Mouse (Mus musculus): ENCODE results near the gene Cdh18.
"Not testable (repeated sequence)": the region's sequence is repeated elsewhere in the genome, so short reads cannot be mapped to it uniquely, and the experiment has no call there.

Cdh18 gene

DNA sequence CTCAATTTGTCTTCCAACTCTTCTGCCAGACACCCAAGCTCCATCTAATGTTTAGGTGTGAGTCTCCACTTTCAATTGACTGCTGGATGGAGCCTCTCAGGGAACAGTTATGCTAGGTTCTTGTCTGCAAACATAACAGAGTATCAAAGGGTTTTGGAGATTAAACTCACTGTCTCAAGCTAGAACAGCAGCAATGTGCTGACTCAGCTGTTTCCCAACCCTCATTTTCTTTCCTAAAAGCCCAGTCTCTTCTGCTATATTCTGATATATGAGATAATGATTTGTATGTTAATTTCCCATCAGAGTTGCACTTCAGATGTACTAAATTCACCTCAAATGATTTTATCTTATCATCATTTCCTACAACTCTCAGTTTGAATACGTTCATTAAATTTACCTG lies 398.4 kb downstream of the Cdh18 start:
- DNase-seq (ENCODE audit: low read depth, low spot score), result no peak

DNA sequence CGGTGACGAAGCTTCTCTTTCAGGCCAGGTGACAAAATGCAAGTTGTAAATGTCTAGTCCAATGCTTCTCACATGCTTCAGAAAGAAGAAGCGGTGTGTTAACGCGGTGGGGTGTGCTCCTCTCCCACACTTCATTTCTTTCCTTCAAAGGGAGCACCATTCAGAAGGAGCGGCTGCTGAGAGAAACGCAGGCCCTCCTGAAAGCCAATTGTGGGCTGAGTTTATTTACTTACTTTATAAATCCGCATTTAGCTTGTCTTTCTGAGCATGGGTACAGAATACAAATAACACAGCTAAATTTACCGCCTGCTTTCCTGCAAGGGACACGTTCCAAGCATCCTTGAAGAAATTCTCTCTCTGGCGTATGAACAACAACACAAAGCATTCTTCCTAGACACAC lies 420.6 kb downstream of the Cdh18 start:
- no peak for DNase-seq (ENCODE audit: low read depth, low spot score)

DNA sequence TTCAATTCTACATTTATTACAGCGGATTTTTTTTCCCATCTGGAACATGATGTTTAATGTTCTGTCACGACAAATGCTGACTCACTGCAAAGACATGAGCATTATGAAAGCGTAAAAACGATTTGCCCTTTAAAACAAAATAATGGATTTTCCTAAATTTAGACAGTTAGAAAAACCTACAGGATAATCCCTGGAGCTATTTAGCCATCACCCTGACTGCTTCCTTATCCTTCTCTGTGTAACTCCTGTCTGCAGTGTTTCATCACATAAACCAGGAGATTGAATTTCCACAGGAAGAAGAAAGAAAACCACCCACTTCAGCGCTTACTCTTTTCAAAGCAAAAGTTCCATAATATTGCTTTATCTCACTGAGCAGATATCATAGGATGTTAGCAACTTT lies 431.3 kb downstream of the Cdh18 start:
- no peak for DNase-seq (ENCODE audit: low read depth, low spot score)

DNA sequence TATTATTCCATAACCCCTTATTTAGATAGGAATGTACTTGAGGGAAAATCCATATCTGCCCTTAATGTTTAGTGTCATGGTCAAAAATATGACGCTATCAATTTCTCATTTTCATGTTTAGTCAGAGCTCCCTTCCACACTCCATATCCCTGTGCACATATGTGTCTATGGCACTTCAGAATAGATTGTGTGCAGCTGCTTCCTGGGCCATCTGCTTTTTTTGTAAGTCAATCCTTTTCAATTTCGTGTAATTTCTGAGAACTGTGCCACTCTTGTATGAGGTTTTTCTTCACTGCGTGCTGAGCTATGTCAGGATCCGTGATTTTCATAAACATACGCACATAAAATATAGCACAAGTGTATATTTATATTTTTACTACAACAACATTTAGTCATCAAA lies 435.8 kb downstream of the Cdh18 start:
- no peak for DNase-seq (ENCODE audit: low read depth, low spot score)

DNA sequence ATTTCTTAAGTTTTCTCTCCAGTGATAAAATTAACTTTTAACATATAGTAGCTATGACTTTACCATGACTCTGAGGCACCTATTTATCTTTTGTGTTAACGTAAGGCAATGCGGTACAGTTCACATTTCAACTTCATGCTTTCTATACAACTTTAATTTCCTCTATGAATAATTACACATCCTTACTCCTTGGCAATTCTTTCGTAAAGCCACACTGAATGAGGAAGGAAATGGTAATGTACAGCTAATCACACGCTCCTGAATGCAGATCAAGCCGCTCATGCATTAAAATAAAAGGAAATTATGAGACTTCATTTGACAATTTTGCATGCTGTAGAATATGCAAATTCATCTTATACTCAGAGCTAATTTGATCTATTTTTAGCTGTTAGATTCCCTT lies 467.9 kb downstream of the Cdh18 start:
- no peak for DNase-seq (ENCODE audit: low read depth, low spot score)

DNA sequence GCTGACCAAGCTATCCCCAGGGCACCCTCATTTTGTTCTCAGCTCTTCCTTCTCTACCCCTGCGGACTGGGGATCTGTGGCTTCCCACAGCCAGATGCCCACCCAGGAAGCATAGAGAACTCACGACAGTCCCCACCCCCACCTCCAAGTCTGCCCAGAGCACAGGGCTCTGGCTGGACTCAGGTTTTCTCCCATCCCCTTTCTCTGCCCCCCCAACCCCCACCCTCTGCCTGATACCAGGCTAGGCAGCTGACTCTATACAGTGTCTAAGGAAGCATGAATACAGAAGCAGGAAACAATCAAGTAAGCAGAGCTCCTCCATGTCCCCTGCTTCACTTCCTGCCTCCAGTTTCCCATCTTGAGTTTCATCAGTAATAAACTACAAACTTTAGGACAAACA lies 472.3 kb downstream of the Cdh18 start:
- no peak for DNase-seq (ENCODE audit: low read depth, low spot score)

DNA sequence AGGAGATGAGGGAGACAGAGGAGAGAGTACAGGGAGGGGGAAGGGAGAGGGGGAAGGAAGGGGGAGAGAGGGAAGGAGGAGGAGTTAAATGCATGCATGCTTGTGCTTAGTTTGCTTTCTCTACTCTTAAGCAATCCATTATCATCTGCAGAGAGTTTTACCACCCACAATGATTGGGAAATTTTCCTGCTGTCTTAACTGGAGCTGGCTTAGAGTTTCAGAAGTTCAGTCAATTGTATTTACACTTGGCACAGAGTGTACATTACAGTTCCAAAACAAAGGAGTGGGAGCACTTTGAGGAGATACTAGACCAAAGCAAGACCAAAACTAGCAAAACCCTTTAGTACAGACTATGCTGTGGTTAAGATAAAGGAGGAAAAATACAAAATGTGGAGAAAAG lies 473.8 kb downstream of the Cdh18 start:
- no peak for DNase-seq (ENCODE audit: low read depth, low spot score)

DNA sequence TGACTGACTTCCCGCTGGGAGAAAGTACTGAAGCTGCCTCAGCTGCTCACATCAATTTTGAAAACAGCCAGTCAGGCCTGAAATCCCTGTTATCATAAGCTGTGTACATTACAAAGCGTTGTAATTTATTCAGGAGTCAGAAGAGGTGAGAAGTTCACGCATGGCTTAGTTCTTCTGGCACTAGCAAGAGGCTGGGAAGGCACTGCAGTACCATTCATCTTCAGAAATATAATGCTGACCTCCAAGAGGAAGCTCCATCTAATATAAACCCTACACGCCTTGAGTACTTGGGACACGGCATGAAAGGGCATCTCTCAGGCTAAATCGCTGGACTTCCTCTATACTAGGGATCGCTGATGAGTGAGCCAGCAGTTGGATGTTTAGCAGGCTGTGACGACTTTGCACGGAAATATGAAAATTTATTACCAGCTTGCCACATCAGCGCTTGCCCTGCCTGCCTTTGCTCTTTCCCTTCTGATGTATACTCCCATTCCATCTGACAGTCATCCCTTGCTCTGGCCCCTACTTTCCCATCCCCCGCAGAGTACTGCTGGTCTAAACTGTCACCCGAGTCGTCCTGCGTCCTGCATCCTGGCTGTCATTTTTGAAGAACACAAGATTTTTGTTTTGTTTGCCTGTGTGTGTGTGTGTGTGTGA lies 486.9 kb downstream of the Cdh18 start:
- no peak for DNase-seq (ENCODE audit: low read depth, low spot score)

DNA sequence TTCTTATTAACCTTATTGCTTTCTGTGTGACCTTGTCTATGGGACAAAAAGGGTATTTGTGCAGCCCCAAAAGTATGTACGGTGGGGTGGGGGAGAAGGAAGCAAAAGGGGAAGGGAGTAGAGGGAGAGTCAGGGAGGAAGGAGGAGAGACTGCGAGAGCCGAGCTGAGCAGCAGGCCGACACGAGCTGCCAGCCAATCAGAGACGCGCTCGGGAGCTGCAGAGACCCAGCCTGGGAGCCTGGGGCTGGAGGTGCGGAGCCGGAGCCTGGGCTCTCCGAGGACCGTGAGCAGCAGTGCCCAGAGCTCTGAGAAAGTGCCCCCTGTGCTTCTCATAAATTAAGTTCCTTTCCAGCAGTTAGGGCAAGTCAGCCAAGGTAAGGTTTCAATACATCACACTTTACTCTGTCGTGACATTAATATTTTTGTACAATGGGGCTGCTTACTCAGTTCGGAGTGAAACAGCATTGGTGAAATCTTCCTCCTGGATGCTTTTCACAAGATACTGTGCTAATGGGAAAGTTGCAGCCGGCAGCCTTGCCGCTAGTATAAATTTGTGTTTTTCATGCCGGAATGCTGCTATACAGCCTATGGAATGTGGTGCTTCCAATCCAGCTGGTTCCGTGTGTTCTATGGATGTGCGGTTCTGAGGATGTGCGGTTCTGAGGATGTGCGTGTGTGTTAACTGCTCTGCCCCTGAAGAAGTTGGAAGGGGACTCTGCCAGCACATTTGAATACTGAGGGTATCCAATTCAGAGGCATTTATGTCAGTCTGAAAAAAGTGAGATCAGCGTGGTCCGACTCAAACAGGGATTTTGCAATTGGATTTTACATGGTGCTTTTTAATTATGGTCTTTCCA lies 487.6 kb downstream of the Cdh18 start:
- DNase-seq (ENCODE audit: low read depth, low spot score), result peak; percentile 49

DNA sequence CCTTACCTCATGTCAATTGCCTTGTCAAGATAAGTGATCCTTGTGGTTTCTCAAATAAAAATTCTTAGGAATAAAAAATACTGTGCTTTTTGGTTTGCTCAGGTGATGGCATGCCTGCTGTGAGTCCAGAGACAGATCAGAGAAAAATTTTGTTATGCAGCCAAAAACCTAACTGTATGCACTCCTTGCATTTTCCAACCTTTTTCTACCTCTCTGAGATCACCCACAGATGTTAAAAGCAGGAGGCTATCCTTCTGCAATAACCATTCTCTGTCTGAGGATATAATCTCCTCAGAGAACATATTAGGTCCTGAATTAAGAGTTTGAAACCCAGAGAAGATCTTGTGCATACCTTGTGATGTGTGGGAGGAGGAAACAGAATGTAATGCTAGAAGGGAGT lies 488.7 kb downstream of the Cdh18 start:
- no peak for DNase-seq (ENCODE audit: low read depth, low spot score)

DNA sequence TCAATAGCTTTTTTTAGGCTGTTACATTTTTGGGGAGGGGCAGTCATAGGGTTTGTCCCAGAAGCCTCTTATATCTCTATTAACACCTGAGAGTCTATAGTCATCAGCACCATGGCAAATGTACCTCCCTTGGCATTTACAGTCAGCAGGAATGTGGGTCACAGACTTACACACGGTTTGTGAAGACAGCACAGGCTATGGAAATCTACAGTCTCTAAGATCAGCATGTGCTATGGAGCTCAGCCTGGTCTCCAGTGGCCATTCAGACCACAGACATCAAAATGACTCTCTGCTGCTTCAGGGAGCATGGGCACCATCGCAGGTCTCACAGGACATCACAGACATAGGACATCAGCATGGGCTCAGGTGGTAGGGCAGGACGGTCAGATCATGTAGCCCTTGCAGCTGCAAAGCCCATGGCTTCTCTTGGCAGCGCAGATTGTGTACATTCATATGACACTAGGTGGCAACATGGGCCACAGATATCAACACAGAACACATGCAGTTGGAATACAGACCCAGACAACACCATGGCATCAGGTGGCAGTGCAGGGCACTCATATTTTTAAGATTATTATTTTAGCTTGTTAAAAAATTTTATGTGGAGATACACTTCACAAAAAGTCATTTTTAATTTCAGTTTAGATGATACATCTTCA lies 497.4 kb downstream of the Cdh18 start:
- DNase-seq (ENCODE audit: low read depth, low spot score), result no peak

DNA sequence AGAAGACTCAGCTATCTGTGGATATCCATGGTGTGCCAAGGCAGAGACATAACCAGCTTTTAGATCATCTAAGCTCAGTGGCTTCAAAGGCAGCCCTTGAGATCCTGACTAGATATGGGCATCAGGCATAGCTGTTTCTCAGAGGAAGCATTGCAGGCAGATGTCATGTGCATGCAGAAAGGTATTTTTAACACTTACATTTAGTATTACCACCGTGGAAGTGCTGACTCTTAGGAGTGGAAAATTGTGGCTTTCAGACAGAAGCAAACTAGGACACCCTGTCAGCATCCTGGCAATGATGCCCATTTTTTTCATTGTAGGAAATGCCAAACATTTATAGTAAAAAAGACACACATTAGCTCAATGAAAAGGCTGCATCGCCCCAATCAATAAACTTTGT lies 503.2 kb downstream of the Cdh18 start:
- no peak for DNase-seq (ENCODE audit: low read depth, low spot score)

DNA sequence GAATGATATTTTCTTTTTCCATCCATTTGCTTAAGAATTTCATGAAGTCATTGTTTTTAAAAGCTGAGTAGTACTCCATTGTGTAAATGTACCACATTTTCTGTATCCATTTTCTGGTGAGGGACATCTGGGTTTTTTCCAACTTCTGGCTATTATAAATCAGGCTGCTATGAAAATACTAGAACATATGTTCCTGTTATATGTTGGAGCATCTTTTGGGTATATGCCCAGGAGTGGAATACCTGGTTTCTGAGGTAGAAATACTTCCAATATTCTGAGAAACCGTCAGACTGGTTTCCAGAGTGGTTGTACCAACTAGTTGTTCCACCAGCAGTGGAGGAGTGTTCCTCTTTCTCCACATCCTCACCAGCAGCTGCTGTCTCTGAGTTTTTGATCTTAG lies 536.5 kb downstream of the Cdh18 start:
- not testable (repeated sequence) for DNase-seq (ENCODE audit: low read depth, low spot score)

DNA sequence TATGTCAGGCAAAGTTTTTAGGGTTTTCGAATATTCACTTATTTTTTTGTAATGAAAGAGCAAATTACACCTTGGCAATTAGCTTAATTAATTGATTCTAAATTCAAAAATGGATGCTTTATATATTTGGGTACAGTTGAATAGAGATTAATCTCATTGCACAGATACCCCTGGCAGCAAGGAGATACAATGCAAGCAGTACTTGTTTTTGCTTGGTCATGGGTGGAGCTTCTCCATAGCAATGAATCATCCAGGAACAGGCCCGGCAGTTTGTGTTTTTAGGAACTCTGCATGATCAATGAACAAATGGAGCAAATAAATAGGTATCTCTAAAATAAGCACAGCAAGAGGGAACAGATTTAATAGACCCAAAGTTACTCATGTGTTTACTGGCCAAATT lies 538.7 kb downstream of the Cdh18 start:
- no peak for DNase-seq (ENCODE audit: low read depth, low spot score)

DNA sequence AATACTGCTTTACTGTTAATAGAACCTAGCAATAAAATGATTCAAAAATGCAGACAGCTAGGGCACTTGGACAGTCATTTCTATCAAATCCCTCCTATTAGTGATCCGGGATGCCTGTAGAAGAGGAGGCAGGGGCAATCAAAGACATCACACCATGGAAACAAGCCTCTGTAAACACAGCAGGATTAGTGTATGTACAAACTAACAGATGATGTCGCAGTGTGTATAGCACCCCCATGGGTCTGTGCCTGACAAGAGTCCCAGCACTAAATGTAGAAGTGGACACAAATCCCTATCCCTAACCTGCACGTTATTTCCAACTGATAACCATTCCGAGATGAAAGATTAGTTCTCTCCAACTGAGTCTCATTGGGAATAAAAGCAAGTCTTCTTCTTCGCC lies 547.8 kb downstream of the Cdh18 start:
- DNase-seq (ENCODE audit: low read depth, low spot score), result no peak

DNA sequence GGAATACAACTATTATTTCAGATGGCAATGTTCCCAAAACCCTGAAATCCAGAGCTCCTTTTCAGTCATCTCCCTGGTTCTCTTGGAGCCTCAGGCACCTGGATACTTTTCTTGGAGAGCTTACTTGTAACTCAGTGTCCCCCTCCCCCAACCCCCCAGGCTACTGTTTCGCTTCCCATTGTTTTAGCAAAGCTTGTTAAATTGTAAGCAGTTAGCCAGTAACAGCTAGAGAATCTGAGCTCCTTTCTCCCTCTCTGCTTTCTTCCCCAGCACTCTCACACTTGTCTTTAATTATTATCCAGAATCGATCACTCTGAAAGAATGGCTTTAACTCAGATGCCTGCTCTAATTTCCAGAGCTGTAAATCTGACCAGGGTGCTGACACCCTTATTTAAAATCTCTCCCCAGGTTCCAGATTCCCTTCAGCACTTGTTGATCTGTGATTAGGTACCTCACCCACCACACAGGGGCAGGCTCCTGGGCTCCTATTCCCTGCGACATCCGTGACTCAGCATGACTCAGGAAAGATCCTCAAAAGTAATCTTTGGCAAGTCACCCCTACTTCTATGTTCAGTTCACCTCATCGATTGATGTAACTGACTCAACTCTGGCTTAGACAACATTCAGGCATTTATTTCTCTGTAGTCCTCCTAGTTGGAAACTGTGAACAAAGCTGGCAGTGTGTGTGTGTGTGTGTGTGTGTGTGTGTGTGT lies 556.0 kb downstream of the Cdh18 start:
- peak; percentile 60 for DNase-seq (ENCODE audit: low read depth, low spot score)

DNA sequence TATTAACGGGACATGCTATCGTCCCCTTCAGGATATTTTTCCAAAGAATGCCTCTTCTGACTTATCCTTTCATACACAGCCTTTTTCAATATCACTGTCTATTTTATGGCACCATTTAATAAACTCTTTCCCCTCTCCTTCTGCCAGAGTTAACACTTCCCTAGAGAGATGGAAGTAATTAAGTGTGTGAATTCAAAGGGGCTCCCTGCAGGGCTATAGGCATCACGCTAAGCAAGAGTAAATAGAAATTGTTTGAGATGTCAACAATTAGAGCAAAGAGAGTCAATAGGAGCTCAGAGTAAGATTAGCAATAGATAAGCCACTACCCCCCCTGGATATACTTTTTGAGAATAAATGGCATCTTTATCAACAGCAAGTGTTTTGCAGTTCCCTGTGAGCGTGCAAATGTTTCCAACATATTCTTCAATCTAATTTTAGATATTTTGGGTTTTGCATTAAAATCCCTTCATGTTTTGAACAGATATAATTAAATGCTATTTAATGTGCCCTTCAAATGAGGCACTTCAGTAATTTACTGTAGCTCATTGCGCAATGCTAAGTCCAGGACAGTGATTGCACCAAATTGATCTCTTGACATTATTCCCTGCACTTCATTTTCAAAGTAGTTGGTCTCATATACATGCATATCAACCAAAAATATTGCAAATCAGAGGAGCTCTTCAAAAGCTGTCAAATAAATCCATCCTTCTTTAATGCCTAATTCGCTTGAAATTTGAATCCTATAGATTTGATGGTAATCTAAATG lies 586.3 kb downstream of the Cdh18 start:
- no peak for DNase-seq (ENCODE audit: low read depth, low spot score)

DNA sequence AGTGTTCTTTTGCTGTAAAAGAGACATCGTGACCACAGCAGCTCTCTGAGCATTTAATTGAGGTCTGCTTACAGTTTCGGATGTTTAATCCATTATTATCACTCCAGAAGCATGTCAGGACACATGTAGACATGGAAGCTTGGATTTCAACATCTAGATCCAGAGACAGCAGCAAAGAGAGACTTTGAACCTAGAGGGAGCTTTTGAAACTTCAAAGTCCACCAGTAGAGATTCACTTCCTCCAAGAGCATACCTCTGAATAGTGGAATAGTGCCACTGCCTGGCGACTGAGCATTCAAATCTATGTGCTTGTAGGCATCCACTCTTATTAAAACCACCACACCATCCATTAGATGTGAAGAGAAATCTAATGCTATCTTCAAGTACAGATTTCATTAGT lies 588.1 kb downstream of the Cdh18 start:
- no peak for DNase-seq (ENCODE audit: low read depth, low spot score)

DNA sequence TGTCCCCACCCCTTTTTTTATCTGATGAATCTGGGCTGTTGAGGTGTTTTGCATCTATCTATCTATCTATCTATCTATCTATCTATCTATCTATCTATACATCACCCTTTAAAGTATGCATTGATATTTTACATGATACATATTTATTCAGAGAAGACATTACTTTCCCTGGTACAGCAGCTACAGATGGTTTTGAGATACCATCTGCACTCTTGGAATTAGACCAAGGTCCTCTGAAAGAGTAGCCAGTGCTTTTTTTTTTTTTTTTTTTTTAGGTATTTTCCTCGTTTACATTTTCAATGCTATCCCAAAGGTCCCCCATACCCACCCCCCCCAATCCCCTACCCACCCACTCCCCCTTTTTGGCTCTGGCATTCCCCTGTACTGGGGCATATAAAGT lies 594.1 kb downstream of the Cdh18 start:
- not testable (repeated sequence) for DNase-seq (ENCODE audit: low read depth, low spot score)

DNA sequence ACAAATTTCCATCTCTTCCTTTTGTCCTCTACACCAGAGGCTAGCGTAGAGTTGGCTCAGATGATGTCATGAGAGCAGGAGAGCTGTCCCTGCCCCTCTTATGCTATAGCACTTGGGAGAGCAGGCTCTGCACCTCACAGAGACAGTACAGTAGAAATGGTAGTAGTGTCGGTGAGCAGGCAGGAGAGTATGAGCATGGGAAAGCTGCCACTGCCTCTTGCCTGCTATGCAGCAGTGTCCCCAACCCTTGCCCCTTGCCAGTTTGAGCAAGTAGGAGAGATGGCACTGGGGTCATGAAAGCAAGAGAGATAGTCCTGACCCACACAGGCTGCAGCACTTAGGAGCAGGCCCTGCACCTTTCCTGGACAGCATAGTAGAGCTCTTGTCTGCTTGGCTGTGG lies 607.1 kb downstream of the Cdh18 start:
- DNase-seq (ENCODE audit: low read depth, low spot score), result no peak

DNA sequence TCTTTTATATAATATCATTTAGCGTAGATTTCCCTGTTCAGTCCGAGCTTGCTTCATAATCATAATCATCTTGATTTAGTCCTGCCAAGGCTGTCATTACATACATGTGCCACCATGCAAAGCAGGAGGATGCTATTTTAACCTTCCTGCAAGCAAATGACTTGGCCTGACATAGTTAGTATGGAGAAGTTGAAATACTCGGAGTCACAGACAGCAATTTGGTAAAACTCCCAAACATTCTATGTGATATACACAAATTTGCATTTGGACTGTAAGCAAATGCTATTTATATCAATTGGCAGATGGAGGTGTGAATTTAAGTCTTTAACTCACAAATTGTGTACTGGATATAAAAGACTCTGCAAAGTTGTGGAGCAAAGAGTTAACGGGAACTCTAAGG lies 616.0 kb downstream of the Cdh18 start:
- no peak for DNase-seq (ENCODE audit: low read depth, low spot score)
